Mouse (Mus musculus): ENCODE data around the gene Oma1. TPM values are rescaled to one million over a fixed set of nuclear protein-coding genes. Genes with fewer than 3 reads are reported as not detected.

Gene Oma1
- 5.7 and 7.6 TPM in 2 replicates for polyA plus RNA-seq (2012; rRNA removed)

- TF ChIP-seq POLR2A (IDR thresholded peaks at IDR 0.05; ENCODE audit: borderline replicate concordance, extremely low read depth, insufficient read depth, insufficient read length, poor library complexity, severe bottlenecking): peak; percentile 75; the same call in 1 of the 2 replicates
- peak; percentile 87 for TF ChIP-seq CTCF (IDR thresholded peaks at IDR 0.05; ENCODE audit: borderline replicate concordance, extremely low read depth, insufficient read depth, insufficient read length)
- DNase-seq (ENCODE audit: low read depth): peak; percentile 99
These were observed at the start of gene Oma1 for GRCm38 (mm10) chr4:103313587-103314525. Oma1 (plus strand) TSS chr4:103313812.

GRCm38 (mm10) chr4:103263812-103264396 is 49.7 kb upstream of the Oma1 start:
- no peak for TF ChIP-seq CTCF (IDR thresholded peaks at IDR 0.05; ENCODE audit: borderline replicate concordance, extremely low read depth, insufficient read depth, insufficient read length)
- no peak for TF ChIP-seq POLR2A (IDR thresholded peaks at IDR 0.05; ENCODE audit: borderline replicate concordance, extremely low read depth, insufficient read depth, insufficient read length, poor library complexity, severe bottlenecking)
- DNase-seq (ENCODE audit: low read depth): peak; percentile 37

- TF ChIP-seq POLR2A (IDR thresholded peaks at IDR 0.05; ENCODE audit: borderline replicate concordance, extremely low read depth, insufficient read depth, insufficient read length, poor library complexity, severe bottlenecking): no peak
- no peak for DNase-seq (ENCODE audit: low read depth)
These were observed 48.4 kb upstream of the Oma1 start for GRCm38 (mm10) chr4:103265166-103265565.

GRCm38 (mm10) chr4:103269336-103269735 is 44.3 kb upstream of the Oma1 start:
- peak; percentile 34; the same call in 1 of the 2 replicates for TF ChIP-seq CTCF (IDR thresholded peaks at IDR 0.05; ENCODE audit: borderline replicate concordance, extremely low read depth, insufficient read depth, insufficient read length)
- no peak for TF ChIP-seq POLR2A (IDR thresholded peaks at IDR 0.05; ENCODE audit: borderline replicate concordance, extremely low read depth, insufficient read depth, insufficient read length, poor library complexity, severe bottlenecking)
- DNase-seq (ENCODE audit: low read depth): peak; percentile 1

GRCm38 (mm10) chr4:103273021-103273420 is 40.6 kb upstream of the Oma1 start:
- TF ChIP-seq POLR2A (IDR thresholded peaks at IDR 0.05; ENCODE audit: borderline replicate concordance, extremely low read depth, insufficient read depth, insufficient read length, poor library complexity, severe bottlenecking): no peak
- TF ChIP-seq CTCF (IDR thresholded peaks at IDR 0.05; ENCODE audit: borderline replicate concordance, extremely low read depth, insufficient read depth, insufficient read length): no peak
- no peak for DNase-seq (ENCODE audit: low read depth)

GRCm38 (mm10) chr4:103288342-103288741 is 25.3 kb upstream of the Oma1 start:
- TF ChIP-seq POLR2A (IDR thresholded peaks at IDR 0.05; ENCODE audit: borderline replicate concordance, extremely low read depth, insufficient read depth, insufficient read length, poor library complexity, severe bottlenecking) (no peak), CTCF (IDR thresholded peaks at IDR 0.05; ENCODE audit: borderline replicate concordance, extremely low read depth, insufficient read depth, insufficient read length) (no peak)
- DNase-seq (ENCODE audit: low read depth): no peak

- no peak for TF ChIP-seq CTCF (IDR thresholded peaks at IDR 0.05; ENCODE audit: borderline replicate concordance, extremely low read depth, insufficient read depth, insufficient read length)
- no peak for TF ChIP-seq POLR2A (IDR thresholded peaks at IDR 0.05; ENCODE audit: borderline replicate concordance, extremely low read depth, insufficient read depth, insufficient read length, poor library complexity, severe bottlenecking)
- DNase-seq (ENCODE audit: low read depth): no peak
These were observed 22.8 kb upstream of the Oma1 start, which contains the start of gene 4921539E11Rik for GRCm38 (mm10) chr4:103290763-103291162. 4921539E11Rik (minus strand) TSS chr4:103290863.

- TF ChIP-seq POLR2A (IDR thresholded peaks at IDR 0.05; ENCODE audit: borderline replicate concordance, extremely low read depth, insufficient read depth, insufficient read length, poor library complexity, severe bottlenecking) (no peak), CTCF (IDR thresholded peaks at IDR 0.05; ENCODE audit: borderline replicate concordance, extremely low read depth, insufficient read depth, insufficient read length) (no peak)
- peak; percentile 51 for DNase-seq (ENCODE audit: low read depth)
These were observed 14.3 kb upstream of the Oma1 start for GRCm38 (mm10) chr4:103299342-103299741.

- TF ChIP-seq CTCF (IDR thresholded peaks at IDR 0.05; ENCODE audit: borderline replicate concordance, extremely low read depth, insufficient read depth, insufficient read length) (no peak), POLR2A (IDR thresholded peaks at IDR 0.05; ENCODE audit: borderline replicate concordance, extremely low read depth, insufficient read depth, insufficient read length, poor library complexity, severe bottlenecking) (no peak)
- no peak for DNase-seq (ENCODE audit: low read depth)
These were observed 9.8 kb upstream of the Oma1 start for GRCm38 (mm10) chr4:103303851-103304250.

- TF ChIP-seq CTCF (IDR thresholded peaks at IDR 0.05; ENCODE audit: borderline replicate concordance, extremely low read depth, insufficient read depth, insufficient read length) (no peak), POLR2A (IDR thresholded peaks at IDR 0.05; ENCODE audit: borderline replicate concordance, extremely low read depth, insufficient read depth, insufficient read length, poor library complexity, severe bottlenecking) (no peak)
- DNase-seq (ENCODE audit: low read depth): peak; percentile 78
These were observed 906 bp downstream of the Oma1 start for GRCm38 (mm10) chr4:103314526-103314910.

GRCm38 (mm10) chr4:103315861-103316260 is 2.2 kb downstream of the Oma1 start:
- TF ChIP-seq POLR2A (IDR thresholded peaks at IDR 0.05; ENCODE audit: borderline replicate concordance, extremely low read depth, insufficient read depth, insufficient read length, poor library complexity, severe bottlenecking) (no peak), CTCF (IDR thresholded peaks at IDR 0.05; ENCODE audit: borderline replicate concordance, extremely low read depth, insufficient read depth, insufficient read length) (no peak)
- DNase-seq (ENCODE audit: low read depth): no peak

Data from brain, embryonic 14.5 days (tissue).